Mouse (Mus musculus) right cerebral cortex, postnatal 4 days (tissue): ENCODE data around the gene Vps8.

Source experiments
- DNase-seq: peaks from one replicate; pipeline ENCODE4 v3.0.0-alpha.2; 2022

Gene Vps8

DNA sequence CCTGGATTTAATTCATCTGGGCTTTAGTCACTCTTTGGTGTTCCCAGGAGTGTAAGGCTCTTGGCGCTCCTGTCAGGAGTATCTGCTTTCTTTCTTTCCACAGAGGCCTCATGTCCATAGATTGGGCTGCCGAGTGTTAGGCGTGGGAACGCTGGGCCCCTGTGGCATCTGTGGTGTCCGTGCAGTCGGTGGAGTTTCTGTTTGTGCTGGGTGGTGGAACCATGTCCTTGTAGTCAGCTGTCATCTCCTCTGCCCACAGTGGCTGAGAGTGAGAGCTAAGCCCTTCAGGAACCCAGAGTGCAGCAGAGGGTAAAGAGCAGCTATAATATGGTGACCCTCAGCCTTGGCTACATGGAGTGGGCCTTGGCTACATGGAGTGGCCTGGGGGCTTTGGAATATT lies 140.4 kb downstream of the Vps8 start:
- DNase-seq, result no peak

DNA sequence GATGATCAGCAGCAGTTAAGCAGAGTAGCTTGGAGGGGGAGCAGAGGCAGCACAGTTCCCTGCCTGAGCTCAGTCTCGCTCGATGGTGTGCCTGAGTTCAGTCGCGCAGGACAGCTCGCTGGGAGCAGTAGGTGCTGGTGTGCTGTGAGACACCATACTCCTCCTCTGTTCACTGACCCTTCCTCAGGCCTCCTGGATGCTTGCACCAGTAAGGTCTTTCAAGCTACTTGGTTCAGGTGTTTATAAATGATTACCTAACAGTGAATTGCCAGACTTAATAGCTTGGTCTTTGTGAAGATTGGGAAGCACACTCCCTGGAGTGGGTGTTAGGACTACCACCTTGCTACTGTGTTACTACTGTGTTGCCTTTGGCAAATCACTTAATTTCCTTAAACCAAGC lies 144.2 kb downstream of the Vps8 start:
- no peak for DNase-seq

DNA sequence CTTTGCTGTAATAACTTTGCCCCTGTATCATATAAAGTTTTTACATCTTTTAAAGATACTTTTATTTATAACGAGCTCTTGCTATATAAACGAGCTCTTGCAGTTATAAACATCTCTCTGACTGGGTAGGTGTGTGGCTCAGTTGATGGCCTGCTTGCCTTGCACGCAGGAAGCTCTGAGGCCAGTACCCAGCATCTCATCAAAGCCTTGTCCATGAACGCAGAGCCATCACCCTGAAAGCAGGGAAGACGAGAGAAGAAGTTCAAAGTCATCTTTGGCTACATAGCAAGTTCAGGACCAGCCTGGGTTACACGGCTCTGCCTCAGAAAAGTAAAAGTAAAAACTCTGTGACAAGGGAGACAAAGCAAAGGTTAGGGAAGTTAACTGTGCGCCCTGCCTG lies 147.0 kb downstream of the Vps8 start:
- no peak for DNase-seq

DNA sequence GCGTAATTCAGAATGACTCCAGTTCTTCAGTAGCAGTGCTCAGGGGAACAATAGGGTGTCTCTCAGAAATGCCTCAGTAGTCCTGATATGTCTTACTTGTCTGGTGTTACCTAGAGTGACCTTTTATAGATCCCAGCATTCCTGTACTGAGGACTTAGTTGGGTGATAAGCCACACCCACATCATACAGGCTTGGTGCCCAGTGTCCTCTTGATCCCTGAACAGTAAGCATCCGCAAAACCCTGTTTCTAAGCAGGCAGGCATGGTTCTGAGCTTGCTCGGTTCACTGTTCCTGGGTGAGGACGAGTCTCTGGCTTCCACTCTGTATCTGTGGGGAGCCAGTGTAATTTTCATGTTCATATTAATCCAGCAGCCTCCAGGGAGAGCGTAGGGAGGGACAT lies 147.9 kb downstream of the Vps8 start:
- no peak for DNase-seq

DNA sequence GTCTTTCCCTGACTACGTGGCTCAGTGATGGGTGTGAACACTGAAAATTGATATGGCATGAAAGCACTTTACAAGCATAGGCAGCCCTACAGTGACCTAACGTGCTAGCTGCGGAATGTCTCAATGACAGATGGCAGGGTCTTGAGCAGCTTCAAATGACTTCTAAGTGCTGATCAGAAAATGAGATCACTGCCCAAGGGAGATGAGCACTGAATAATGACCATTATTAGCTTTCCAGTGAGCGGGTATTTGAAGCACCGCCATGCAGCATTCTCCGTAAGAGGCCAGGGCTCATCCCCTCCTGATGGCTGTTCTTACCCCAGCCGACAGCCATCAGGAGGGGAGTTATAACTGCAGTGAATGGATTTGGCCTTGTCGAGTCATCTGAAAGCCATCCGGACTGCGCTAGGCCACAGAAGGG lies 153.1 kb downstream of the Vps8 start:
- no peak for DNase-seq

DNA sequence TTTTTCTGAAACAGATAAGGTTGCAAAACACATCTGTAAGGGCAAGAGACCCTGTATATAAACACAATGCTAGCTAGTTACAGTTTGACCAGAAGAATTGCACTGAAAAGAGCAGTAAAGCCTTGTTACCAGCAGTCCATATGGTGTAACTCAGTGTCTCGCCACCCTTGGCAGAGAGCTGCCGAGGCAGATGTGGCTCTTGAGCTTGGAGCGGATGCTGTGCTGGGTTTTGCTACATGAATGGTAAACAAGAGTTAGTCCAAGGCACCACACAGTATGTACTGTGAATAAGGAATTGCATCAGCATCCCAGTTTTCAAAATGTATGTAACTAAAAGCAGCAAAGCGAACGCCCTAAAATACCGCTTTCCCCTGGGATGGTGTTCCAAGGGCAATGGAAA lies 166.2 kb downstream of the Vps8 start:
- DNase-seq, result no peak

DNA sequence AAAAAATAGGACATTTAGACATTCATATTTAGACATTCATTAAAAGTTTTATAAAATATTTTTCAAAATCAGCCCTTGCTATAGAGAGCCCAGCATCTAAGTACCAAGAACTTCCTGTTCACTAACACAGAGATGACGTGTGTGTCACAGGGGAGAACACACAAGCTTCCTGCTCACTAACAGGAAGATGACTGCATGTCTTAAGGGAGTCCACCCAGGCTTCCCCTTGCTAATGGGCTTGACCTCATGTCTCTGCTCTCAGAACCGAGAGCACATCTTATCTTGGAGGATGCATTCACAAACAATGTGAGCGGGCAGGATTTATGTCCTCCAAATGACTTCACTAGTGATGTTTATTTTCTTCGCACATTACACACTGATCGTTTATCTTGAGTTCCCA lies 167.9 kb downstream of the Vps8 start:
- DNase-seq, result no peak

DNA sequence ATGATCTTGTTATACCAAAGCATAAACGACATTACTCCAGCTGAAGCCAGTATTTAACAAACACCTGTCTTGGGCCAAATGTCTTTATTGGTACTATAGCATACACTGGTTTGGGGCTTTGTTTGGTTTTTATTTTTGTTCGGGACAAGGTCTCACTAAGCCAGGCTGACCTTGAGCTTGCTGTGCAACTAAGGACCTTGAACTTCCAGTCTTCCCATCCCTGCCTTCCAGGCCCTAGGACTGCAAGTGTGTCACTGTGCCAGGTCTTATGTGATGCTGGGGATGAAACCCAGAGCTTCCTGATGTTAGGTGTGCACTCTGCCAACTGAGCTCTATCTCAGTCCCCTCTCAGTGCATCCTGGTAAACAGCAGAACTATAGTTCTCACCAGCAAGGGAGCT lies 168.6 kb downstream of the Vps8 start:
- DNase-seq, result no peak

DNA sequence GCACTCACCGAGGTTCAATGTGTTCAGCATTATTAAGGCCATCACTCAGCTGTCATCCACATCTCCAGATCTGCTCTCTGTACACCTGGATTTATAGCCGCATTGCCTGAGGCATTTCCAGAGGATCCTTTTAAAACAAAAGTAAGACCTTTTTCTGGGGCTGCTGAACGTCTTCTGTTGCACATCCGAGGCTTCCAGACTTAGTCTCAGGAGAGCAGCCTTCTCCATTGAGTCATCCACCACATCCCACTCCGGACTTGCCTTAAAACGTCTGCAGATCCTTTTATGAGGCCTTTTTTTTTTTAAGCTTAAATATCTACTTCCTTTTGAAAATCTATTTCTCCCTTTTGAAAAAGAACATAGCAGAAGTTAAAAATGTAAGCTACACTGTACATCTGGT lies 172.6 kb downstream of the Vps8 start:
- no peak for DNase-seq

DNA sequence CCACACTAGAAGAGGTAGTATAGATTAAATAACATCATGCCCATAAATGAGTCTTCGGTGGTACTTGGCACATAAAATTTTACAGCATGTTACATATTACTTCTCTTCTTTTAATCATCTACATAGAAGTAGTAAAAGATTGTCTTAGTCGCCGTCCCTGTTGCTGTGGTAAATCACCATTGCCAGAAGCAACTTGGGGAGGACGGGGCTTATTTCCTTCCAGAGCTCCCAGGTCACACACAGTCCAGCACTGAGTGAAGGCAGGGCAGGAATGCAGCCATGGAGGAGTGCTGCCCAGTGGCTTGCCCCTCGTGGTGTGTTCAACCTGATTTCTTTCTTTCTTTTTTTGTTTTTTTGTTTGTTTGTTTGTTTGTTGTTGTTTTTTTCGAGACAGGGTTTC lies 181.4 kb downstream of the Vps8 start:
- DNase-seq, result no peak

DNA sequence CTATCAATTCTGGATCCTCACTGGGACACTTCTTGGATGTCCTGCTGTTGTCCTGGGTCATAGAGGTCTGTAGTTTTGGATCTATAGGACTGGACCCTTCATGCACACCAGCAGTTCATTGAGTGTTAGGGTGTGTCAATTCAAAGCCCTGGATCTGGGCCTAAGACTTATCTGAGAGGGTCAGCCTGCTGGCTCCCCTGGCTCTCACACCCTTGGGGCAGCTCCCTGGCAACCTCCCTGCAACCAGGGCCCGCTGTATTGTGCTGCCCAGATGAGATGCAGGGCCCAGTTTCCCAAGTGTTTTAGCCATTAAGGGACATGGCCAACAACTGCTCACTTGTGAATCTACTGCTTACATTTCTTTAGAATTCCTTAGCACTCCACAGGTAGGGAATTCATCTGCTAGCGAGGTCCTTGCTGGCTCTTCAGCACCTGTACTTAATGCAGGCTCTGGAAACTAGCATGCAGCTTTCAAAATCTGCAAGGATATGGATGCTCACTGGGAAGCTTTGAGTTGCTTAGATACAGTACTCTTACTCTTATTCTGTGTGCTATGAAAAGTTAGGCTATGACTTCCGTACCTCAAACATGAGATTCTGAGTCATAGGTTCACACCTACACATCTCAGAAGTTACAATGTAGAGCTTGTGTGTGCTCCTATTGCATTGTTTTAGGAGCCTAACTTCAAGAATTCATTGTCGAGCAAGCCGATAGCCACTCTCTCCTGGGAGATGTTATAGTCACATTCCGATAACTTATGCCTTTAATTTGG lies 183.5 kb downstream of the Vps8 start:
- no peak for DNase-seq

DNA sequence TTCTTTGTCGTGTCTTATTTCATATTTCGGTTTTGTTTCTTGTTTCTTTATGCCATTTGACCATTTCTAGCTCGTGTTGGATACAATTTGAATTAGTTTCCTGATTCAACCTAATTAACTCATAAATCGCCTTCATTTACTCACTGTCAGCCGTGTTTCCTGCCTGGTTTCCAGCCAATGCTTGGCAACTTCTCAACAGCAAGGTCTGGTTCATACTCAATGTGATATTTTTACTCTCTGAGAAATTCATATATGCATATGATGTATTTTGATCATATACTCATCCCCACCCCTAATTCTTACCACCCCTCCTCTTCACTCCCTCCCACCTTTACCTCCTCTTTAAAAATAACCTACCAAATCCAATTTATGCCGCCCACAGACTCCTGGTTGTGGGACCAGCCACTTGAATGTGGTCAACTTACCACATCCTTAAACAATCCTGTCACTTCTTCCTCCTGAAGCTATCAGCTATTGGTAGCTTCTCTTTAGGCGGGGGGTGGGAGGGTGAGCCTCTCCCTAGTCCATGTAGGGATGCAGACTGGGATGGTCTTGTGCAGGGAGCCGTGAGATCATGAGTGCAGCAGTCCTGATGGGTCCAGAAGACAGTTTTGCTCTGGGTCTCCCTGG lies 184.2 kb downstream of the Vps8 start:
- no peak for DNase-seq

DNA sequence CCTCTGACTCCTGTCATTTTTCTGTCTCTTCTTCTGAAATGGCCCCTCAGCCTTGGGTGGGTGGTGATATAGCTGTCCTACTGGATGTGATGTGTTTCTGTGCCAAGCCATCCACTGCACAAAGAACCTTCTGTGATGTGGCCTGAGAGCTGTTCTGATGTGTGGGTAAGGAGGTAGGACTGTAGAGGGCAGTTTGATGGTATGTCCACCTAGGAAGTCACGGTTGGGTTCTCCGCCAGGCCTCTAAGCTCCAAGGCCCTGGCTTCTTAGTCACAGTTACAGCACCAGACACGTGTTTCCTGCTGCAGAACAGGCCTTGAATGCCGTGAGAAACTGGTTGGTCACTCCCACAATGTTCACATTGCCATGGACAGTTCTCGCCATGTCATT lies 184.7 kb downstream of the Vps8 start:
- DNase-seq, result no peak

DNA sequence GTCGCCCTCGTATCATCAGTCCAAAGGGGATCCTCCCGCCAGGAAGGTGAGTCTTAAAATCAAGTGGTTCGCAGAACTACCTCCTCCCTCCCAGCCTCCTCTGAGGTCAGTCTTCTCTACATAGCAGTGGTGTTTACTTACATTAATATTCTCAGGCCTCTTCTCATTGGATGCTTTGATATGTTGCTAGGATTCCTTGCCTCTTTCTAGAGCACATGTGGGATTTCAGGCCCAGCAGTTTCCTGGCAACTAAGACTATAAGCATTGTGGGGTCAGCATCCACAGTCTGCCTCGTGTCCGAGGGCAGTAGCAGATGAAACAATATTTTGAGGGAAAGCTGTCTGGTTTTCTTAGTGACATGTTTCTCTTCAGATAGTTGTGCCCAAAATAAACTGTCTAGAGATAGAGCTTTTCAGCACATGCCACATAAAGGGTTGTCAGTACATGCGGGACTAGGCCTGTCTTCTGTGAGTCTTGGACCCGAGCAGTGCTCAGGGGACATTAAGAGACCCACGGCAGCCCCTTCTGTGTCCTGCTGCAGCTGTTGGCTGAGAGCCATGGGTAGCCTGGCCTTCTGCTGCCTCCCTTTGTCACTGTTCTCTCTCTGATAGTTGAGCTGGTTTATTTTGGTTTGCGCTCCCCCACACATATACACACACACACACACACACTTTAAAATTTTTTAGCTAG lies 185.4 kb downstream of the Vps8 start:
- peak; percentile 29 for DNase-seq

DNA sequence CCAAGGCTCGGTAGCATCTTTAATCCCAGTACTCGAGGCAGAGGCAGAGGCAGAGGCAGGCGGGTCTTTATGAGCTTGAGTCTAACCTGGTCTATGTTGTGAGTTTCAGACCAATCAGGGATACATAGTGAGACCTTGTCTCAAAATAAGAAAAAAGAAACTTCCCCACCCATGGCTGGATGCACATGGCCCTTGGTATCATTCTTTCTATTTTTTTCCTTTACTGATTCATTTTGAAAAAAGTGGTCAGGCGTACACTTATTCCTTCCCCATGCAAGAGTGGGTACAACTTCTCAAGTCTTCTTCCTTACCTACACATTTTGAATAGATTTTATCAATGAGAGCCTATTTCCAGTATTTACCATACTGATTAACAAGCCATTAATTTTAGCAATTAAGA lies 187.6 kb downstream of the Vps8 start:
- no peak for DNase-seq

DNA sequence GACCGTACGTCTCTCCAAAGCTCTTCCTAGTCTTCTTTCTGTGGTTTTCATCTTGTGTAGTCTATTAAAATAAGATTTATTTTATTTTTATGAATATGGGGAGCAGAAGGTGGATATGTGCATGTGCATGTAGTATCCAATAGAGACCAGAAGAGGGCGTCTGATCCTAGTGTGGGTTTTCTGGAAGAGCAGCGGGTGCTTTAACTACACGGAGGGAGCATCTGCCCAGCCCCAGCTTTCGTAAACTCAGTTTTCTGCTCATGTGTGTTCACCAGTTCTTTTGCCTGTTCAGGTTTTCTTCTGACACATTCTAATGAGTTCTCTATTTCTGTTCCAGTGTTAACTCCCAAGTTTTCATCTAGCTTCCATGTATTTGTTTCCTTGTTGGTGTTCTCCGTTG lies 192.9 kb downstream of the Vps8 start:
- DNase-seq, result no peak

DNA sequence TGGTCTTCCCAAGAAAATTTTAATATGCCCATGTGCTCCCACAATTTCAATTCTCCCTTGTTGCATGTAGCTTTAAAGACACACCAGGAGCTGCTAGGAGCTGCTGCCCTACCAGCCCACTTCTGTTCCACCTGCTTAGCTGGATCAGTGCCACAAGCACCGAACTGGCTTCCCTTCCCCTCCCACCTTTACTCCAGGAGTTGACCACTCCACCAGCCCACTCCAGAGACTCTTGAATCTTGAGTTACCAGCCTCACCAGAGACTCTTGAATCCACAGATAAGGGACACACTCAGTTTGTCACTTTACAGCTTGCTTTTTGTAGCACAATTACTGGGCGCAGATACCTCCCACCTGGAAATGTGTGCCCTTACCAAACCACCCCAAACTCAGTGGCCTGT lies 197.7 kb downstream of the Vps8 start:
- DNase-seq, result no peak

DNA sequence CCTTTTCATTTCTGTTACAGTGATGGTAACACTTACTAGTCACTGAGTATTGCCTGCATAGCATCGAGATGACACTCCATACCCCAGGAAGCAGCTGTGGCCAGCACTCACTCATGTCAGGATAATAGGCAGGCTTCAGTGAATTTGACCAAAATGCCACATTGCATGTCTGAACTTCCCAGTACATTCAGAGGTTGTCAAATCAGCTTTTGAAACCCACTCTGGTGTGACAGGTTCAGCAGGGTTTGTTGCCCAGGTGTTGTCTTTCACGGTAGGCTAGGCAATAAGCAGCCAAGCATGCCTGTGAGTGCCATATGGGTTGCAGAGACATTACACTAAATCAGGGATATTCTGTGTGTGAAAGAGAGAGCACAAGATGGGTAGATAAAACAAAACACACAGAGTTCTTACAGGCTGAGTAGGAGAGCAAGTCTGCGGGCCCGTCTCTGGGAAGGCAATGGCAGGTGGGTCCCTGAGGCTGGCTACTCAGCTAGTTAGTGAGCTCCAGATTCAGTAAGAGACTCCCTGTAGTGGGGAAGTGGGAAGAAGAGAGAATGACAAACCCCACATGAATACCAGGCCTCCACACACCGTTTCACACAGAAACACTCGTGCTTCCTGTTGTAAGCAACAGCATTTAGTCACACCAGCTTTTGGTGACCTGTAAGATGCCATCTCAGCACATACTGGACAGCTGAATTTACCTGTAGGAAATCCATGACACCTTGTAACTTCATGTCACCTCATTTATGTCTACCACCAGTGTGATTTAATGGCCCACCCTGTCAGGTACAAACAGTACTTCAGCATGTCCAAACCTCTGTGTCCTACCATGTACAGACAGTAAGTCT lies 203.1 kb downstream of the Vps8 start:
- no peak for DNase-seq

DNA sequence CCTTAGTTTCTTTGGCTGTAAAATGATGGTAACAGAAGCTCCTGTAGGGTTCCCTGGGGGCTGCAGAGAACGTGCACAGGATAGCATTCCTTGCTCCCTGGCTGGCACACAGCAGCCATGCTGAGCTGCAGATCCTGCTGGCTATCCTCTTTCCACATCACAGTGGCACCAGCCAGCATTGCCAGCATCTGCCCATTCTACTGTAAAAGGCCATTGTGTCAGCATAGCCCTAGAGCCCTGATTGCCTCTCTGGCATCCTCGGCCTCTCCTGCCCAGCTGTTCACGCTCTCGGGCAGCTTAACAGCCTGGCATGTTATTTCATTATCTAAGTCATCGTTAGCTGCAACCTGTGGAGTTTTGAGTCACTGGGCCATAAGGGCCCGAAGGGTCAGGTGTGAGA lies 204.3 kb downstream of the Vps8 start:
- no peak for DNase-seq

DNA sequence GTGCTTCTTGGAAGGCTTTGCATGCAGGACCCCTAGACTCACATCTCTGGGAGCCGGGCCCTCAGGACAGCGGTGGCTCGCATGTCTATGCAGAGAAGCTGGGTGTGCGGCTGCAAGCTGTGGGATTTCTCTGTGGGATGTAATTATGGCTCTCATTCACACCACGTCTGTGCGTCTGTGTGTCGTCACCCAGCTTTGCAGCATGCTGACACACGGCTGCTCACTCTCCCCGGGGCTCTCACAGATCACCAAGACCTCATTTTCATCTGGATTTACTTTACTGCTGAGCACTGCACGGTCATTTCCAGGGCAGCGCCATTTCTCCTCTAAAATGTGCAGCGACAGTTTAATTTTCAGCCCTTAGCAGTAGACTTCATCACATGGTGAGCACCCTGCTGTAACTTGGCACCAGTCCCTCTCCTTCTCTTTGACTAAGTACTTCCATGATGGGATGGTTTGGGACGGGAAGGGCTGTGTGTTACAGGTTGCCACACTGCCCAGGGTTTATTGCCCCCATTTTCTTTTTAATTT lies 205.2 kb downstream of the Vps8 start:
- DNase-seq, result no peak

DNA sequence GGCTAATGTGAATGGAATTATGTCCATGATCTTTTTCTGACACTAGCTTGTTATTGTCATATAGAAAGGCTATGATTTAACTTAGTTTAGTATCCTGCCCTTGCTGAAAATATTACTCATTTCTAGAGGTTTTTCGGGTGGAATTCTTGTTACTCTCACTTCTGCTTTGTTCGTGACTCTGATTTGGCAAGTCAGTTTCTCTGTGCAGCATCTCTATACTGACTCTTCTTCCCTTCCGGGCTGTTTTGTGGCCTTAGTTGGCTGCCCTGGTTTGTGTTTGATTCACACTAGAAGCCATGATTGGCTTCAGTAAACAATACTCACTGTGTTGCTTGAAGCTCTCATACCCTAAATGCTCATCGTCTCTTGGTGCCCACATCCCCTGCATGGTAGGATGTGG lies 207.7 kb downstream of the Vps8 start:
- no peak for DNase-seq

DNA sequence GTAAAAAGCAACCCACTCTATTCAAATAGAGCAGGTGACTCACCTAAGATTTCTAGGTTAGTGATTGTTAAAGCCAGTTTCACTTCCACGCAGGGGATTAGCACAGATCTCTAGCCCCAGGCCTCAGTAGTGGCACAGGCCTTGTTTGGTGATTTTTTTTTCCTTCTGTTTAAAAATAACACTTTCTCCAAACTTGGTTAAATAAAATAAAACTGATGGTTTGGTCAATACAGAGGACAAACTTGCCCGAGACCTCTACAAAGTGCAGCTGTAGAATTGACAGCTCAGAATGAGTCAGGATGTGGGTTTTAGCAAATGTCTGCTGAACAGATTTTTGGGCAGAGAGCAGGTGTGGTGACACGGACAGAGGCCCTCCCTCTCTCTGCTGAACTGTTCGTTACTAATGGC lies 208.9 kb downstream of the Vps8 start:
- no peak for DNase-seq

DNA sequence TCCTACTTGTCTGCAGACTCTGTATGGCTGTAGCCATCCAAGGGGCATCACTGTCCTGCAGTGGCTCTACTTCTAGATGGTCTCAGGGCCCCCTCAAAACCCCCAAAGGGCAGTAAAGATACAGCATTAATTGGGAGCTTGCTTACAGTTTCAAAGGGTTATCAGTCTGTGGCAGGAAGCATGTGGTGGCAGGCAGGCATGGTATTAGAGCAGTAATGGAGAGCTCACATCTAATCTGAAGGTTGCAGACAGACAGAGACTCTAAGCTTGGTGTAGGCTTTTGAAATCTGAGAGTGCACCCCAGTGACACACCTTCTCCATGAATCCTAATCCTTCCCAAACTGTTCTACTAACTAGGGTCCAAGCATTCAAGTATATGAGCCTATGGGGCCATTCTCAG lies 211.5 kb downstream of the Vps8 start:
- no peak for DNase-seq
